Mouse (Mus musculus): Measurements from ENCODE around the gene Gnmt.

- no peak for TF ChIP-seq POLR2A (IDR thresholded peaks at IDR 0.05; ENCODE audit: insufficient read length, low read depth)
- no peak for TF ChIP-seq E2F4 (IDR thresholded peaks at IDR 0.05; ENCODE audit: insufficient read depth)
- no peak for TF ChIP-seq MAX (IDR thresholded peaks at IDR 0.05; ENCODE audit: low read depth)
- TF ChIP-seq TCF12 (IDR thresholded peaks at IDR 0.05; ENCODE audit: insufficient read depth, poor library complexity, severe bottlenecking), result no peak
Measured at GRCm38 (mm10) chr17:46679843-46680759, 48.9 kb downstream of the Gnmt start.

Measured in myocyte (in vitro differentiated cells).